Mouse (Mus musculus) forebrain, embryonic 11.5 days (tissue): Measurements from ENCODE around the gene Psme2. TPM values are rescaled to one million over a fixed set of nuclear protein-coding genes. Genes with fewer than 3 reads are reported as not detected.

ENCODE experiments used
- ATAC-seq: fragments of 200-750 bp; cut with Nextera tagmentation; replicated peaks from 2 replicates; pipeline ENCODE4 v1.8.0; 2017; ENCODE audit warnings: moderate TSS enrichment; ENCODE audit not compliant: low FRiP score
- DNase-seq: peaks from one replicate; pipeline ENCODE4 v3.0.0-alpha.2; 2017; ENCODE audit warnings: low spot score
- H3K27ac ChIP-seq: fragments of 300-500 bp; sonication (generic); 2 replicates; pipeline ENCODE4 v1.5.1; 2014; ENCODE audit warnings: low read depth, low read length
- H3K27me3 ChIP-seq: fragments of 300-500 bp; sonication (generic); 2 replicates; pipeline ENCODE4 v1.6.1; 2014; ENCODE audit warnings: mild to moderate bottlenecking, low read length, mixed read lengths; ENCODE audit not compliant: control insufficient read depth, insufficient read depth
- H3K36me3 ChIP-seq: fragments of 300-500 bp; sonication (generic); 2 replicates; pipeline ENCODE4 v1.6.1; 2014; ENCODE audit warnings: mild to moderate bottlenecking, low read length, moderate library complexity, mixed read lengths; ENCODE audit not compliant: control insufficient read depth, insufficient read depth
- H3K4me1 ChIP-seq: fragments of 300-500 bp; sonication (generic); replicated peaks from 2 replicates; pipeline ENCODE4 v1.6.1; 2014; ENCODE audit warnings: low read length, mixed read lengths; ENCODE audit not compliant: control insufficient read depth, insufficient read depth
- H3K4me2 ChIP-seq: fragments of 300-500 bp; sonication (generic); 2 replicates; pipeline ENCODE4 v1.6.1; 2014; ENCODE audit warnings: low read depth, mild to moderate bottlenecking, low read length, moderate library complexity, mixed read lengths; ENCODE audit not compliant: severe bottlenecking
- H3K4me3 ChIP-seq: fragments of 300-500 bp; sonication (generic); 2 replicates; pipeline ENCODE4 v1.5.1; 2014; ENCODE audit warnings: low read depth, low read length
- H3K9ac ChIP-seq: fragments of 300-500 bp; sonication (generic); 2 replicates; pipeline ENCODE4 v1.6.1; 2014; ENCODE audit warnings: low read length
- H3K9me3 ChIP-seq: fragments of 300-500 bp; sonication (generic); 2 replicates; pipeline ENCODE4 v1.6.1; 2016; ENCODE audit warnings: low read length, mixed read lengths; ENCODE audit not compliant: control insufficient read depth
- WGBS: fragments of 180-500 bp; shearing (Covaris S2); extraction: QIAGEN DNeasy Blood & Tissue Kit; methylation state at CpG from one replicate; pipeline ENCODE4 v1.1.7; 2014; 5-methylcytosine and 5-hydroxymethylcytosine counted together
- polyA plus RNA-seq: library from polyadenylated mRNA; unstranded; fragments of >200 nt; fragmentation: Nextera tagmentation; extraction: Ambion mirVana; gene quantifications from 2 replicates; pipeline ENCODE4 v1.2.1, GENCODE M21; 2014

Psme2 gene
- polyA plus RNA-seq, 1 experiment from 2014 or later: 187 TPM

GRCm38 (mm10) chr14:55567496-55567895 lies 23.4 kb downstream of the Psme2 start:
- WGBS: 89% methylated on average over 3 of the region's 3 CpGs

GRCm38 (mm10) chr14:55565748-55566147 lies 25.2 kb downstream of the Psme2 start:
- Histone ChIP-seq H3K27me3 (no peaks in the 10 kb centered on the region), H3K4me1 (no peaks in the 10 kb centered on the region), H3K9me3 (no peaks in the 10 kb centered on the region), H3K36me3 (peaks cover 2% of the 10 kb centered on the region; the same call in 1 of the 2 replicates), H3K27ac (no peak overlapping the region), H3K9ac (no peak overlapping the region), H3K4me2 (no peak overlapping the region), H3K4me3 (no peak overlapping the region)
- DNase-seq (no peak), ATAC-seq (no peak)
- WGBS: 90% methylated on average over 3 of the region's 3 CpGs

More at GRCm38 (mm10) chr14:55567496-55567895, 23.4 kb downstream of the Psme2 start:
- no peaks in the 10 kb centered on the region for H3K4me1 ChIP-seq
- H3K4me2 ChIP-seq: no peak overlapping the region
- no peak for ATAC-seq
- no peaks in the 10 kb centered on the region for H3K27me3 ChIP-seq
- no peak overlapping the region for H3K4me3 ChIP-seq
- no peaks in the 10 kb centered on the region for H3K9me3 ChIP-seq
- peaks cover 2% of the 10 kb centered on the region; the same call in 1 of the 2 replicates for H3K36me3 ChIP-seq
- H3K27ac ChIP-seq: no peak overlapping the region
- H3K9ac ChIP-seq: no peak overlapping the region
- no peak for DNase-seq

DNA sequence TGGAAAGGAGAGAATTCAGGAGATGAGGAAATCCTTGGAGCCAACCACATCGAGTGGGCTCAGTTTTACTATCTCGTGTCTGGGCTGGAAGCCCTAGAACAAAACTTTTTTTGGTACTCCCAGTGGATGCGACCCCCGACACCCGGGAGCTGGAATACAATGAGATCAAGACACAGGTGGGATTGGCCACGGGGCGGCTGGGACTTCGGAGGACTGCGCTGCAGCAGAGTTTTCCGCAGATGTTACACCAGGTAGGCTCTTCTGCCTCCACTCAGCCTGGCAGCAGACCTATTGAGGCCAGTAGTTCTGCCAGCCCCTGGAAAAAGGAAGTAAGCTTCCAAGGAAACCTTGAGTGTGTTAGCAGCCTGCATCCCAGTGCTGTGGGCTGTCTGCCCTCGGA lies 27.7 kb downstream of the Psme2 start:
- no peaks in the 10 kb centered on the region for H3K9me3 ChIP-seq
- ATAC-seq: no peak
- H3K4me1 ChIP-seq: no peaks in the 10 kb centered on the region
- WGBS: 90% methylated on average over 11 of the region's 11 CpGs
- no peak overlapping the region for H3K4me2 ChIP-seq
- peaks cover 2% of the 10 kb centered on the region; the same call in 1 of the 2 replicates for H3K36me3 ChIP-seq
- no peak overlapping the region for H3K4me3 ChIP-seq
- H3K9ac ChIP-seq: no peak overlapping the region
- H3K27ac ChIP-seq: no peak overlapping the region
- DNase-seq: no peak
- H3K27me3 ChIP-seq: no peaks in the 10 kb centered on the region

GRCm38 (mm10) chr14:55561860-55562259 lies 29.1 kb downstream of the Psme2 start:
- 87% methylated on average over 10 of the region's 10 CpGs for WGBS
- no peak overlapping the region for H3K27ac ChIP-seq
- H3K27me3 ChIP-seq: no peaks in the 10 kb centered on the region
- ATAC-seq: no peak
- H3K4me1 ChIP-seq: no peaks in the 10 kb centered on the region
- no peak overlapping the region for H3K4me2 ChIP-seq
- peaks cover 2% of the 10 kb centered on the region; the same call in 1 of the 2 replicates for H3K36me3 ChIP-seq
- no peak for DNase-seq
- no peak overlapping the region for H3K9ac ChIP-seq
- no peak overlapping the region for H3K4me3 ChIP-seq
- no peaks in the 10 kb centered on the region for H3K9me3 ChIP-seq

DNA sequence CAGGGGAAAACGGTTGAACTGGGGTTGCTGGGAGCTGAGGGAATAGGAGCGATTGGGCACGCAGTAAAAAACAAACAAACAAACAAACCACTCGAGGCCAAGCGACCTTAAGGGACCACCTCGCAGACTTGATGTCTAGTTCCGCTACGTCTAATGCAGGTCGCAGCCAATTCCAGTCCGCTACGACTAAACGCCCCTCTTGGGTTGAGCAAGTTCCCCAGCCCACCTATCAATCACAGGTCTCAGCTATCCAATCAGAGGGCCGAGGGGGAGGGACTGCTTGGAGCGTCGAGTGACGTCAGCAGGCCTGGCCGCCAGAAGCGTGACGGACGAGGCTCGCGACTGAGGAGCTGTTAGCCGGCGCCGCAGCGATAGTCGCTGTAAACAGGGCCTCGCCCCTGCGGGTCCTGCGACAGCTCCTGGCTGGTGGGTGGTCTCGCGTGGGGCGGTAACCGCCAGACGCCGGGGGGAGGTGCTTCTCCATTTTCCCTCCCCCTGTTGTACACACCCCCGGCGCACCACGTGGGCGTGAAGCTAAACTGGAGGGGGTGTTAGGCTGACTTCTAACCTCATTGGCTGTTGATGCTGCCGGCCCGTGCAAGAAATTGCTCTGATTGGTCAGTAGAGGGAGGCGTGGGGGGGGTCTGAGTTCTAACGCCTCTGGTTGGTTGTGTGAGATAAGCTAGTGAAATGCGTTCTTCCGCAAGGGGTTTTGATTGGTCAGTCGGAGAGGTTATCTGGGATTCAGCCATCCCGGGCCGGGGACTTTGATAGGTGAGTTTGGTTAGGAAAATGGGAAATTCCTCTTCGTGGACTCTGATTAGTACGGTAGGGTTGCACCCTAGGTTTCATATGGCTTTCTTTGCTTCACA lies 30.5 kb downstream of the Psme2 start, which contains the start of gene A730061H03Rik:
Gene A730061H03Rik (minus strand): TSS at position 205 of the 872 bp plus-strand sequence.
- under 1% methylated on average over 51 of the region's 51 CpGs for WGBS
- no peaks in the 10 kb centered on the region for H3K27me3 ChIP-seq
- H3K4me3 ChIP-seq: peak within 1 kb of the TSS; percentile 62
- H3K4me1 ChIP-seq: no peaks in the 10 kb centered on the region
- DNase-seq: peak; percentile 98
- H3K4me2 ChIP-seq: peak within 1 kb of the TSS; percentile 43
- peak; percentile 98 for ATAC-seq
- H3K36me3 ChIP-seq: no peaks in the 10 kb centered on the region; the same call in 1 of the 2 replicates
- peak within 1 kb of the TSS; percentile 76 for H3K9ac ChIP-seq
- peak within 1 kb of the TSS; percentile 94 for H3K27ac ChIP-seq
- H3K9me3 ChIP-seq: no peaks in the 10 kb centered on the region

GRCm38 (mm10) chr14:55559799-55560201 lies 31.1 kb downstream of the Psme2 start, which contains the start of gene Dcaf11:
TSS of gene Dcaf11 (plus strand) at chr14:55560006.
- Histone ChIP-seq H3K27ac (peak within 1 kb of the TSS; percentile 94), H3K4me2 (peak within 1 kb of the TSS; percentile 43), H3K4me3 (peak within 1 kb of the TSS; percentile 62), H3K36me3 (no peaks in the 10 kb centered on the region; the same call in 1 of the 2 replicates), H3K9me3 (no peaks in the 10 kb centered on the region), H3K9ac (peak within 1 kb of the TSS; percentile 76), H3K27me3 (no peaks in the 10 kb centered on the region), H3K4me1 (no peaks in the 10 kb centered on the region)
- DNase-seq (peak; percentile 94), ATAC-seq (peak; percentile 82)
- under 1% methylated on average over 27 of the region's 27 CpGs for WGBS

DNA sequence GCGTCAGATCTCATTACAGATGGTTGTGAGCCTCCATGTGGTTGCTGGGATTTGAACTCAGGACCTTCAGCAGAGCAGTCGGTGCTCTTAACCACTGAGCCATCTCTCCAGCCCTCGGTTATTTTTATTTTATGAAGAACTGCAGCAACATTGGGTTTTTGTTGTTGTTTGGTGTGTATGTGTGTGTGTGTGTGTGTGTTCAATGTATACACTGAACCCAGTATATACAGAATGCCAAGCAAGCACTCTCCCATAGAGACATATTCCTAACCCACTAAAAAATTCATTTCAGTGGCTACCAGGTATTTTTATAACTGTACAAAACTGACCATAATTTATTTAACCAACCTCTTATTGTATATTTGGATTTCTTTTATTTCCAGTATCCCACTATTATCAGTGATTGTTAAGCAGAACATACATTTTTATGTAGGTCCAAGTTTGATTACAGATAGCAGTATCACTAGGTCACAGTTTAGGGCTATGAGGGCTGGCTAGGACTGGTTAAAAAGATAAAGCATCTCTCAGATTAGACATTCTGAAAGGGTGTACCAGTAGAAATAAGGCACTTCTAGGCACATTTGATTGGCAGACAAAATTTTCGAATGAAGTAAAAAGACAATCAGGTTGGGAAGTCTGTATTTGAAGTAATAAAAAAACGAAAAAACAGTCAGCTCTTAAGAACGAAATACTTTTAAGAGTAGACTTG lies 32.0 kb downstream of the Psme2 start:
- Histone ChIP-seq H3K27ac (no peak overlapping the region), H3K36me3 (no peaks in the 10 kb centered on the region), H3K9me3 (no peaks in the 10 kb centered on the region), H3K4me1 (no peaks in the 10 kb centered on the region), H3K4me2 (peak overlapping the region; percentile 43), H3K4me3 (peak overlapping the region; percentile 62), H3K9ac (peak overlapping the region; percentile 76; the same call in 1 of the 2 replicates), H3K27me3 (no peaks in the 10 kb centered on the region)
- 54% methylated on average over 6 of the region's 6 CpGs for WGBS
- DNase-seq: no peak
- no peak for ATAC-seq

DNA sequence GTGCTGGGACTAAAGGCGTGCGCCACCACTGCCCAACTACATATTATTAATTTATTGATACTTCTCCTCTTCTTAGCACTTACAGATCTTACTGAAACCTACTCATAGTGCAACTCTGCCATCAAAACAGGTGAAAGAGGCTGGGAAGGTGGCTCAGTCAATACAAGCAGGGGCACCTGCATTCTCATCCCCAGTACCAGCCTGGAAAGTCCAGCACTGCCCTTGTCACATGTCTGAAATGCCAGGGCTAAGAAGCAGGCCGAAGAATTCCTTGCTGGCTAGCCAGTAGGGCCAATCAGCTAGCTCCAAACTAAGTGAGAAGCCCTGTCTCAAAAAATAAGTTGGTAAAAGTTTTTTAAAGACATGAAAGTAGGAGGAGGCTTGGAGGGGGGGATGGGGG lies 33.3 kb downstream of the Psme2 start:
- H3K36me3 ChIP-seq: no peaks in the 10 kb centered on the region
- H3K9ac ChIP-seq: no peak overlapping the region
- no peak overlapping the region for H3K4me2 ChIP-seq
- no peaks in the 10 kb centered on the region for H3K4me1 ChIP-seq
- ATAC-seq: no peak
- H3K27ac ChIP-seq: no peak overlapping the region
- WGBS: 92% methylated on average over 3 of the region's 3 CpGs
- H3K9me3 ChIP-seq: no peaks in the 10 kb centered on the region
- no peak for DNase-seq
- H3K27me3 ChIP-seq: no peaks in the 10 kb centered on the region
- H3K4me3 ChIP-seq: no peak overlapping the region
